Comparison of ENCODE assay signal across 35 mouse cellular contexts in genomic region chr2:5747545-5748043, GRCm38 (mm10). TPM values are rescaled to one million over a fixed set of nuclear protein-coding genes. Genes with fewer than 3 reads are reported as not detected.
A peak's percentile ranks its signal among the peaks of the same experiment; 100 is the strongest.
DNase-seq lines count a peak whose midpoint lies in the region; ATAC-seq and TF ChIP-seq lines count a peak whose summit lies in the region.
"Had no signal": no experiment of that assay in that cellular context is flagged by ENCODE, and none has a peak within 500 bp of the region (broad histone marks: within the 10 kb centered on the region; RNA-seq: fewer than 3 reads in every experiment).

No protein-coding gene starts in this region.

- H3K4me2 ChIP-seq in midbrain, embryonic 11.5 days, result no peak overlapping the region
- H3K4me2 ChIP-seq in midbrain, postnatal 0 days (ENCODE audit: low read depth, low read length, poor library complexity, severe bottlenecking), result no peak overlapping the region
- H3K4me2 ChIP-seq: embryonic facial prominence, embryonic 15.5 days; forebrain, embryonic 13.5 days; heart, embryonic 13.5 days; hindbrain, embryonic 15.5 days; limb, embryonic 15.5 days; liver, embryonic 15.5 days; lung, embryonic 14.5 days; midbrain, embryonic 12.5 days; neural tube, embryonic 13.5 days had no signal

- WGBS in midbrain, embryonic 11.5 days, result 83% methylated on average over 5 of the region's 5 CpGs
- WGBS in midbrain, postnatal 0 days, result 84% methylated on average over 5 of the region's 5 CpGs

- no peaks in the 10 kb centered on the region for H3K27me3 ChIP-seq in midbrain, embryonic 11.5 days (ENCODE audit: control insufficient read depth, insufficient read depth, low read length)
- no peaks in the 10 kb centered on the region for H3K27me3 ChIP-seq in midbrain, postnatal 0 days (ENCODE audit: insufficient read depth, low read length)
- H3K27me3 ChIP-seq: CH12.LX; embryonic facial prominence, embryonic 15.5 days; forebrain, embryonic 13.5 days; heart, embryonic 13.5 days; hindbrain, embryonic 15.5 days; limb, embryonic 15.5 days; liver, embryonic 15.5 days; midbrain, embryonic 12.5 days; neural tube, embryonic 13.5 days had no signal

- no peak for TF ChIP-seq CTCF in midbrain, postnatal 0 days (IDR thresholded peaks at IDR 0.05)

- peak; percentile 41 for DNase-seq in midbrain, embryonic 11.5 days (ENCODE audit: low spot score, missing footprints)
- no peak for DNase-seq in midbrain, postnatal 0 days (ENCODE audit: low spot score)
- peak; percentile 35 for DNase-seq in R1 (ENCODE audit: low read depth, low spot score)
- DNase-seq in testis, postnatal 10 days (ENCODE audit: low spot score), result no peak
- no peak for DNase-seq in frontal cortex, adult 2 months (ENCODE audit: extremely low spot score in 1 of 2, low spot score in 1 of 2)
- no peak for DNase-seq in kidney, postnatal 4 days
- DNase-seq: adrenal gland, postnatal 14 days; B cell, adult 2 months; cerebellum, adult 11 months; cerebellum, adult 9-11 months; gastrocnemius, adult 2 months; gastrocnemius, postnatal 36 days; heart, adult 2 months; heart, postnatal 10 days; kidney, adult 8-10 months; layer of hippocampus, postnatal 36 days; lung, embryonic 14.5 days; right cerebral cortex, postnatal 4 days; thymus, adult 18-20 months; thymus, postnatal 25 days had no signal

- no peaks in the 10 kb centered on the region for H3K4me1 ChIP-seq in midbrain, embryonic 11.5 days (ENCODE audit: control insufficient read depth, insufficient read depth, low read length)
- H3K4me1 ChIP-seq in midbrain, postnatal 0 days (ENCODE audit: insufficient read depth, low read length), result no peaks in the 10 kb centered on the region
- H3K4me1 ChIP-seq: embryonic facial prominence, embryonic 10.5 days; embryonic facial prominence, embryonic 15.5 days; forebrain, embryonic 13.5 days; heart, embryonic 13.5 days; hindbrain, embryonic 10.5 days; hindbrain, embryonic 15.5 days; liver, embryonic 15.5 days; midbrain, embryonic 12.5 days; neural tube, embryonic 13.5 days had no signal

- H3K4me3 ChIP-seq in midbrain, embryonic 11.5 days (ENCODE audit: low read depth, low read length), result no peak overlapping the region
- H3K4me3 ChIP-seq in midbrain, postnatal 0 days (ENCODE audit: low read depth, low read length), result no peak overlapping the region
- H3K4me3 ChIP-seq: embryonic facial prominence, embryonic 10.5 days; embryonic facial prominence, embryonic 15.5 days; forebrain, embryonic 13.5 days; gastrocnemius, adult 2 months; heart, adult 2 months; heart, embryonic 13.5 days; hindbrain, embryonic 10.5 days; hindbrain, embryonic 15.5 days; limb, embryonic 10.5 days; limb, embryonic 15.5 days; liver, embryonic 15.5 days; midbrain, embryonic 12.5 days; neural tube, embryonic 13.5 days had no signal

- no peak for ATAC-seq in midbrain, embryonic 11.5 days (ENCODE audit: low FRiP score)
- no peak for ATAC-seq in midbrain, postnatal 0 days (ENCODE audit: low FRiP score)
- ATAC-seq in megakaryocyte, adult 5-6 weeks (ENCODE audit: poor library complexity, severe bottlenecking), result peak; percentile 57; the same call in 1 of the 2 replicates
- ATAC-seq: forebrain, embryonic 13.5 days; inflammation-experienced regulatory T-cells, adult 6 months had no signal

- H3K27ac ChIP-seq in midbrain, embryonic 11.5 days (ENCODE audit: low read depth, low read length), result no peak overlapping the region
- no peak overlapping the region for H3K27ac ChIP-seq in midbrain, postnatal 0 days (ENCODE audit: low read depth, low read length)
- H3K27ac ChIP-seq: embryonic facial prominence, embryonic 10.5 days; embryonic facial prominence, embryonic 15.5 days; forebrain, embryonic 13.5 days; gastrocnemius, adult 2 months; heart, adult 2 months; heart, embryonic 13.5 days; hindbrain, embryonic 10.5 days; hindbrain, embryonic 15.5 days; kidney, postnatal 0 days; limb, embryonic 10.5 days; limb, embryonic 15.5 days; liver, embryonic 15.5 days; midbrain, embryonic 12.5 days; neural tube, embryonic 13.5 days had no signal

- no peaks in the 10 kb centered on the region for H3K9me3 ChIP-seq in midbrain, embryonic 11.5 days (ENCODE audit: control insufficient read depth, low read length)
- H3K9me3 ChIP-seq in midbrain, postnatal 0 days (ENCODE audit: low read length), result no peaks in the 10 kb centered on the region
- H3K9me3 ChIP-seq: embryonic facial prominence, embryonic 10.5 days; embryonic facial prominence, embryonic 15.5 days; forebrain, embryonic 13.5 days; heart, embryonic 13.5 days; hindbrain, embryonic 10.5 days; hindbrain, embryonic 15.5 days; limb, embryonic 10.5 days; limb, embryonic 15.5 days; midbrain, embryonic 12.5 days had no signal

- H3K9ac ChIP-seq in midbrain, embryonic 11.5 days (ENCODE audit: low read length), result no peak overlapping the region
- H3K9ac ChIP-seq in midbrain, postnatal 0 days (replicated peaks; ENCODE audit: low read length, poor library complexity, severe bottlenecking), result no peak overlapping the region
- H3K9ac ChIP-seq: embryonic facial prominence, embryonic 15.5 days; forebrain, embryonic 13.5 days; heart, embryonic 13.5 days; hindbrain, embryonic 15.5 days; limb, embryonic 15.5 days; liver, embryonic 15.5 days; lung, embryonic 14.5 days; midbrain, embryonic 12.5 days; neural tube, embryonic 13.5 days had no signal

- H3K36me3 ChIP-seq in midbrain, embryonic 11.5 days (ENCODE audit: control insufficient read depth, insufficient read depth, low read length), result no peaks in the 10 kb centered on the region
- no peaks in the 10 kb centered on the region for H3K36me3 ChIP-seq in midbrain, postnatal 0 days (ENCODE audit: insufficient read depth, low read length)
- H3K36me3 ChIP-seq: embryonic facial prominence, embryonic 10.5 days; embryonic facial prominence, embryonic 15.5 days; heart, embryonic 13.5 days; hindbrain, embryonic 10.5 days; hindbrain, embryonic 15.5 days; limb, embryonic 10.5 days; limb, embryonic 15.5 days; liver, embryonic 15.5 days; midbrain, embryonic 12.5 days; neural tube, embryonic 13.5 days had no signal

RNA-seq across cellular contexts. Expression of gene Camk1d, which starts 33.3 kb away (rescaled TPM):
- polyA plus RNA-seq in midbrain, embryonic 11.5 days (2014; fragmentation: Nextera tagmentation; extraction: Ambion mirVana), result 1.8 and 2.0 TPM in 2 replicates
- total RNA-seq in midbrain, postnatal 0 days (2014; rRNA removed), result 20.9 and 21.3 TPM in 2 replicates
- polyA plus RNA-seq in midbrain, postnatal 0 days (2015; fragmentation: Nextera tagmentation; extraction: Ambion mirVana), result 6.7 and 8.0 TPM in 2 replicates
- total RNA-seq in megakaryocyte, adult 5-6 weeks (2015), result 56.3 and 62.1 TPM in 2 replicates
- 31.3 and 45.6 TPM in 2 replicates for total RNA-seq in megakaryocyte, adult 5-6 weeks (2017)
- polyA plus RNA-seq in frontal cortex, adult 2 months (2012; rRNA removed), result 29.8 and 32.6 TPM in 2 replicates

Comparison
In these comparisons a context has a peak if more than half of its experiments do, and no peak if none do; other contexts are left out.
1. DNase-seq: peak in midbrain, embryonic 11.5 days (single experiment) and R1 (single experiment); none in midbrain, postnatal 0 days (single experiment), testis, postnatal 10 days (single experiment), frontal cortex, adult 2 months (0 of 2) and kidney, postnatal 4 days (0 of 2).